Mouse (Mus musculus) effector memory CD4-positive, alpha-beta T cell, adult 5 months (primary cell): ENCODE results near the gene Gm8994. TPM values are rescaled to one million over a fixed set of nuclear protein-coding genes. Genes with fewer than 3 reads are reported as not detected.

Experiments used
- polyA plus RNA-seq: library from polyadenylated mRNA; unstranded; fragments of 100-300 nt; shearing (Covaris generic); gene quantifications from one replicate; pipeline ENCODE4 v1.2.1, GENCODE M21; 2017

Gm8994 gene
- not detected for polyA plus RNA-seq

DNA sequence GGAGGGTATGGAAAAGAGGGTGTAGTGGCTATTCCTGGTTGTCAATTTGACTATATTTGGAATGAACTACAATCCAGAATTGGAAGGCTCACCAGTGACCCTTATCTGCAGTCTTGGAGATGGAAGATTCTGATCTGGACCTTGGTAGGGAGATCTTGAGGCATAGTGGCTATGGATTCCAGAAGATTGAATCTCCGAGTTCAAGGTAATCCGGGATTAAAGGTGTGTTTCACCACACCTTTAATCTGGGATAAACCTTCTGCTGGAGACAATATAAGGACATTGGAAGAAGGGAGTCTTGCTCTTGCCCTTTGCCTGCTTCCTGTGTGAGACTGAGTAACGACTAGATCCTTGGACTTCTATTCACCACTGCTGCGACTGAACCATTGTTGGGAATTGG, at the start of gene Gm8994:
Gene Gm8994, plus strand, starts transcription at position 301 of the 400 bp plus-strand sequence.

Other genes starting within 250 kb of the Gm8994 start
- gene Grin2b, start 154.0 kb upstream of the Gm8994 start, polyA plus RNA-seq, result 0.05 TPM
- not detected for gene E330021D16Rik, start 88.0 kb downstream of the Gm8994 start, polyA plus RNA-seq
- 119 TPM for gene Atf7ip, start 178.6 kb downstream of the Gm8994 start, polyA plus RNA-seq